Mouse (Mus musculus) c-Kit-positive CD71-negative TER-119-negative erythroid progenitor cells, embryonic 14.5 days (primary cell): ENCODE data around the gene Gls2.
A peak's percentile ranks its signal among the peaks of the same experiment; 100 is the strongest.
"Not testable (repeated sequence)": the region's sequence is repeated elsewhere in the genome, so short reads cannot be mapped to it uniquely, and the experiment has no call there.

ENCODE experiments used
- DNase-seq: peaks from one replicate; pipeline ENCODE4 v3.0.0-alpha.2; 2013; ENCODE audit warnings: low read depth

The Gls2 gene

GRCm38 (mm10) chr10:128194551-128195461 lies 549 bp downstream of the Gls2 start:
- DNase-seq: no peak

DNA sequence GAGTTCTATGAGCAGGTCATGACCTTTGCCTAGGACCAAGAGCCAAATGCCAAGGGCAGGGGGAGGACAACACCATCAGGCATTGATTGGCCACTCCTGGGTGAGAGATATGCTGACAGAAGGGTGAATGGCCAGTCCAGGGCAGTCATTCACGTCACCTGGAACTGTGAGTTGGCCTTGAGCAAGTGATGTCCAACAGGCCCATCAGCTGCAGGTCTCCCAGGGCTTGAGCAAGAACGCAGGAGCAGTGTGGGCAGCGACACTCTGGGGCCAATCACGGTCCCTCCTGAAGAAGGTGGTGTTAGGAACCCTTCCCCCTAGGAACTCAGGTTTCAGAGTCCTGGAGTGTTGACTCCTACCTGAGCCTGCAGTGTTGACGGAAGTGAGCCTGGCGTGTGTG lies 7.6 kb downstream of the Gls2 start:
- DNase-seq: no peak

- no peak for DNase-seq
Measured at GRCm38 (mm10) chr10:128204941-128205340, 10.7 kb downstream of the Gls2 start.

- DNase-seq: no peak
Measured at GRCm38 (mm10) chr10:128208326-128208725, 14.1 kb downstream of the Gls2 start.

DNA sequence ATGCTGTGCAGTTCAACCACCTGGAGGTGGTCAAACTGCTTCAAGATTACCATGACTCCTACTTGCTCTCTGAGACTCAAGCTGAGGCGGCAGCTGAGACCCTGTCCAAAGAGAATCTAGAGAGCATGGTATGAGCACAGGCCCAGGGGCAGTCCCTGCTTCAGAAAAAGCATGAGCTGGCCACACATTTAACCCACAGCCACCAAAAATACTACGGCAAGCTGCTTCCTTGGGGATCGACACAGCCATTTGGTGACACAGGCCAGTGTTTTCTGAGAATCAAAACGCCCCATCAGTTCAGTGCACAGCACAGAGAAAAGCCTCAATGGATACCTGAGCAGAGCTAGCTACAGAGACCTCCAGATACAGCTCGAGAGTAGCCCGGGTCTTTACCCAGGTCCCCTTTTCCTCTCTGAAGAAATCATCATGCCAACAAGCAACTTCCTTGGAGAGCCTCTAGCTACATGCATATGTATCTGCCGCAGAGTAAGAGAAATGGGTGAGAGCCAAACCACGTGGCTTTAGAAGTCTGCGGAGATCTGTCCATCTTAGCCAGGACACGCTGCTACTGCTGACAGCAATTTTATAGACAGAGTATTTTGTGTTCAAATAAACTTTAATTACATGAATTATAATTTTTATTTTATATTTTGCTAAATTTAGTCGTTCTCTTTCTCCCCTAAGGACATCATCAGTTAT lies 15.2 kb downstream of the Gls2 start:
- no peak for DNase-seq

- DNase-seq: no peak
Measured at GRCm38 (mm10) chr10:128210131-128210530, 15.9 kb downstream of the Gls2 start.

DNA sequence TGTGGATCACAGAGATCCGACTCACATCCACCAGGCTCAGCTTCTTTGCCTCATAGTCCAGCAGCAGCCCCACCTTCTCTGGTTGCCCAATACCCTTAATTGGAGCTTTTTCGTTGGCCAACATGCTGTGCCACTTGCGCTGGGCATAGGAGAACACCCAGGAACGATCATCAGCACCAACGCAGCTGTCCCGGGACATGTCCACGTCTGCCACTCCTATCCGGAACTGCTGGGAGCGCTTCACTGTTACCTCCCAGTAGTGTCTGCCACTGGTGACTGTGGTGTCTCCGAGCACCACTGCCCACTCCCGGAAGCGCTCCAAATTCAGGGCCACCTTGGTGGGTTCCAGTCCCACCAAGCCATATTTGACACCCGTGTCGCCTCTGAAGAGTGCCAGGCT lies 16.7 kb downstream of the Gls2 start:
- DNase-seq: no peak

DNA sequence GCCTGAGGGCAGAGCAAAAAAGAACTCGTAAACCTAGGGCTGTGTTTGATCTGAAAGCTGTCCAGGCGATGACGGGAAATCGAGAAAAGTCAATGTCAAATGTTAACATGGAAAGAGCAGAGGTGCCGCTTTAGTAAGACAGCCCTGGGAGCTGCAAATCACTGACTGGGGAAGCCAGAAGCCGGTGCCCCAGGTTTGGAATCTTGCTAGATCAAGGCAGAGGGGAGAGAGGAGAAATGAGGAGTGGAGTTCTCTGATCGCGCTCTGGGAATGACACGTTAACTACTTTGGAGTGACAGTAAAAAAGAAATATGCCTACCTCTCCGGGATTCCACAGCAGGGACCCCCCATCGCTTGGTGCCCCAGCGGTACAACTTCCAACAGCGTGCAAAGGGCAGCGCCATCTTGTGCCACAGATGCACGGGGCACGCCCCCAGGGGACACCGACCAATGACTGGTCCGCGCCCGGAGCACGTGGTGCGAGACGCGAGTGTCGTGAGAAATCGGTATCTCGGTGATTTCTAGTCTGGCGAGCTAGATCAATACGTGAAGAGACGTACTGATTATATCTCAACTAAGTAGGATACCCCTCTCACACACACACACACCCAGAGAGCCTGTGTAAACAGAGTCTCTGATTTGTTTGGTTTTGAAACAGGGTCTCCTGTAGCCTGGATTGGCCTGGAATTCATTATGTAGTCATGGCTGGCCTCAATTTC lies 17.3 kb downstream of the Gls2 start, which contains the start of gene Spryd4:
Spryd4 (minus strand) TSS at position 418 of the 719 bp plus-strand sequence.
- DNase-seq: peak; percentile 87

- DNase-seq: no peak
Measured at GRCm38 (mm10) chr10:128212148-128212547, 17.9 kb downstream of the Gls2 start.

- peak; percentile 69 for DNase-seq
Measured at GRCm38 (mm10) chr10:128212871-128213323, 18.6 kb downstream of the Gls2 start.

DNA sequence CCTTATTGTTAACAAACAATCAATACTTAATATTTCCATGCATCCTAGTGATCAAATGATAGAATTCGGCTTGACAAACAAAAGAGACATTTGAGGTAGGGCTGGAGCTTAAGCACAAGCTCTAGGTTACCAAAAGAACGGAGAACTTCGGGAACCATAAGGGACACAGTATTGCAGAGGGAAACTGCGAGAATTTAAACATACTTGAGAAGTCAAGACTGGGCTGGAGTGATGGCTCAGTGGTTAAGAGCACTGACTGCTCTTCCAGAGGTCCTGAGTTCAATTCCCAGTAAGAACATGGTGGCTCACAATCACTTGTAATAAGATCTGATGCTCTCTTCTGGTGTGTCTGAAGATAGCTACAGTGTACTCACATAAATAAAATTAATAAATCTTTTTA lies 19.9 kb downstream of the Gls2 start:
- DNase-seq: not testable (repeated sequence)

DNA sequence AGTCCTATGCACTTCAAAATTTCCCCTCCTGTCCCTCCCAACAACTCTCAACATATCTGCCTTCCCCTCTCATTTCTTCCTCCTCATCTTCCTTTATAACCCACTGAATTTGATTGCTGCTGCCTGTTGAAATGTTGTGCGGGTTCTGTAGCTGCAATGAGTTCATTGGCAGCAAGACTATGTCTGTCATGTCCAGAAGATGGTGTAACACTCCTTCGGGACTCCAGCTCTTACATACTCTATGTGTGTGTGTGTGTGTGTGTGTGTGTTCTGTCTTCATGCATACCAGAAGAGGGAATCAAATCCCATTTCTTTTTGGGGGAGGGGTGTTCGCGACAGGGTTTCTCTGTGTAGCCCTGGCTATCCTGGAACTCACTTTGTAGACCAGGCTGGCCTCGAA lies 20.7 kb downstream of the Gls2 start:
- no peak for DNase-seq

- DNase-seq: no peak
Measured at GRCm38 (mm10) chr10:128218387-128219117, 24.3 kb downstream of the Gls2 start.

DNA sequence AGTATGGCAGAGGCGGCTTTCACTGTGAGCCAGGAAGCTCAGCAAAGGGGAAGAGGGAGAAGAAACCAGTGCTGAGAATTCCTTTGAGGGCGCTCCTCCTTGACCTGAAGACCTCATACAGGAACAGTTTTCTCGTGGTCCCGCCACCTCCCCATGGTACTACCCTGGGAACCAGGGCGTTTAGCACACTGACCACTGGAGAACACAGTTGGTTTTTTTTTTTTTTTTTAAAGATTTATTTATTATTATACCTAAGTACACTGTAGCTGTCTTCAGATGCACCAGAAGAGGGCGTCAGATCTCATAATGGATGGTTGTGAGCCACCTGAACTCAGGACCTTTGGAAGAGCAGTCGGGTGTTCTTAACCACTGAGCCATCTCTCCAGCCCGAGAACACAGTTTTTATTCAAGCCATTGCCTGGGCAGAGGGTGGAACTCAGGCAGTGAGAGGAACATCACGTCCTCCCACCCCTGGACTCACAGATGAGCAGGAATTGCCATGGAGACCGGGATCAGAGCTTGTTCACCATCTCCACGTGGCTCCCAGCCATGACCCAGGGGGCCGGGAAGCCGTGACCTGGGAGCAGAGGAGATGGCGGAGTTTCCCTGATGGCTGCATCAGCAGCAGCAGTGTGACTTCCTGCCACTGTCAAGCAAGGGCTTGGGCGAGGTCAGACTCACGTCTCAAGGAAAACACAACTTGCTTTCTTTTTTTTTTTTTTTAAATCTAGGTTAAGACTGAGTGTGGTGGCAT lies 27.5 kb downstream of the Gls2 start:
- DNase-seq: no peak

GRCm38 (mm10) chr10:128225064-128225463 lies 30.8 kb downstream of the Gls2 start:
- no peak for DNase-seq

- DNase-seq: no peak
Measured at GRCm38 (mm10) chr10:128225538-128225937, 31.3 kb downstream of the Gls2 start, which contains the start of gene Mip. Mip (plus strand) TSS chr10:128225838.

- DNase-seq: no peak
Measured at GRCm38 (mm10) chr10:128227592-128227991, 33.3 kb downstream of the Gls2 start.

DNA sequence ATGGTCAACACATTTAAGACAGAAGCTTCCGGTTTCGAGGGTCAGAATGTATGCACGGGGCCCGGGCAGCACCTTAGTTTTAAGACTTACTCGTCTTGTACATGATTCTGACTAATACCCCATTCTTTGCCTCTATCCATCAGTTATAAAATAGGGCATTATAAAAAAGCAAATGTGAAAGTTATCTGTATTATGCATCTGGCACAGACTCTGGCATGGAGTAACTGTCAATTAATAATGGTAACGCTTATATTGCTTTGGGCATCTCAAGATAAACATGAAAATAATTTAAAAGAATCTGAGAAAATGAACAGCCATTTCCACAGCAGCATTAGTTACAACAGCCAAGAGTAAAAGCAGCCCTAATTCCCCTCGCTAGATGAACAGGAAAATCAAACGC lies 33.8 kb downstream of the Gls2 start:
- DNase-seq: no peak

DNA sequence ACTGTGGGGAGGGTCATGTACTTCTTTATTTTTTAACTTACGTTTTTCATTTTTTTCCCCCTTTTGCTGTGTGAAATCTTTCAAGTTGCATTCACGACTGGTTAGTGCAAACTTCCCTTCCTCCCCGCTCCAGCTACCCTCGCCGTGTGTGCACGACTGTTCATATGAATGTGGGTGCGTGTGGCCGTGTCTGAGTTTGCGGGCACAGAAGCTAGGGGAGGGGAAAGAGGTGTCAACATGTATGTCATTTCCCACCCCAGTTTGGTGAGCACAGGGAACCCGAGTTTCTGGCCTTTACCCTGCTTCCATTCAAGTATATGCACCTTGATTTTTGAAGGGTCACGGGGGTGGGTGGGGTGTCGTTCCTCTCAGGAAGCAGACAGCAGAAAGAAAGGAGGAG lies 36.3 kb downstream of the Gls2 start:
- DNase-seq: no peak

- DNase-seq: no peak
Measured at GRCm38 (mm10) chr10:128231146-128231545, 36.9 kb downstream of the Gls2 start.
